Mouse (Mus musculus) cerebellum, adult 2 months (tissue): ENCODE measurements at regions not wholly inside any gene's neighbourhood (a gene's known extent, or its start where the extent isn't known, plus 50 kb on each side); places are given as distances from the start of the nearest gene placed in this dataset.

ENCODE experiments used
- CTCF ChIP-seq: fragments of 200-500 bp; IDR thresholded peaks from 2 replicates; pipeline ENCODE4 v1.5.1; 2011; ENCODE audit warnings: low read depth, mild to moderate bottlenecking, control low read depth, low read length, moderate library complexity, borderline replicate concordance; ENCODE audit not compliant: insufficient read depth
- POLR2A ChIP-seq: fragments of 200-500 bp; IDR thresholded peaks from 2 replicates; pipeline ENCODE4 v1.6.1; 2011; ENCODE audit warnings: low read length, control low read depth, borderline replicate concordance; ENCODE audit not compliant: insufficient read depth

DNA sequence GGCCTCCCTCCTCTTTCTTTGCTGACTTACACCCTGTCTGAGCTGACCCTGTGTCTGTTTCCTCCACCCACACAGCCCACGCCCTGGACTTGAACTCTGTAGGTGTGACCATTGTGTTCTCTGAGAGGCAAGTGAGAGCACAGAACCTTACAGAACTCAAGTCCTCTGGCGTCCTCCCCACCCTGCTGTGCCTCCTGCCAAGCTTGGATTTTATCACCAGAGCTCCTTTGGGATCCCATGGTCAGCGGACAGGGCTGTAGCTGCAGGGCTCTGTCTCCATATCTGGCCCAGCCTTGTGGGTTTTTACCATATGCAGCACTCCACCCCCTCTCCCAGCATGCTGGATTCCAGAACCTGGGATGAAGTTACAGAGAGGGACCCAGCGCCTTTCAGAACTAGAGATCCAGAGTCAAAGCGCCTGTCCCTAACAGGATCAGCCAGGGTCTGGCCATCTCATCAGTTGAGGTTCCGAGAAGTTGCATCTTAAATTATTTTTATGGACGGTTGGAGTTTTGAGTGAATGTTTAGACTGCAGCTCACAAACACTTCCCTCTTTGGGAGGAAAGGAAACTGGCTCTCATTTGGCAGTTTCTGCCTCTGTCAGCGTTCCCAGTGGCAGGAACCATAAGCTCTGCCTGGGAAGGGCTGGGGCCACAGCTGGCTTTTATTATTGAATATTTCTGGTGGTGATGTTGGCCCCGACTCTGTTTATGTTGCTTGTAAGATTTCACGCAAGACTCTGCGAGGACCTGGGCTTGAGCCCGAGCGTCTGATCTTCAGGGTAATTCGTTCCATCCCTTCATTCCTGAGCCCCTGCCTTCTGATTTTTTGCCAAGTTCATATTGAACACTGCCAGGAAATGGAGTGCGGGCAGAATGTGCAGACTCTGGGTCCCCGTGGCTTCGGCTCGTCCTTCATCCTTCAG is 75.8 kb upstream of the Pmepa1 start:
- TF ChIP-seq POLR2A (no peak), CTCF (no peak)
